Mouse (Mus musculus) spleen, adult 2 months (tissue): ENCODE data around the gene Tmem189.

ENCODE experiments used
- CTCF ChIP-seq: fragments of 200-500 bp; IDR thresholded peaks from 2 replicates; pipeline ENCODE4 v1.5.1; 2011; ENCODE audit warnings: mild to moderate bottlenecking, inconsistent platforms; ENCODE audit not compliant: insufficient read depth, insufficient read length, insufficient replicate concordance; ENCODE audit errors: extremely low read depth
- POLR2A ChIP-seq: fragments of 200-500 bp; IDR thresholded peaks from 2 replicates; pipeline ENCODE4 v1.6.1; 2011; ENCODE audit warnings: low read depth, low read length, inconsistent platforms

GRCm38 (mm10) chr2:167690962-167691311 lies 1.3 kb upstream of the Tmem189 start:
- TF ChIP-seq POLR2A (no peak), CTCF (no peak)
